Mouse (Mus musculus): ENCODE measurements around the gene Tex9. TPM values are rescaled to one million over a fixed set of nuclear protein-coding genes. Genes with fewer than 3 reads are reported as not detected.

Tex9 gene
- polyA plus RNA-seq, 1 experiment, result 3.0 TPM

GRCm38 (mm10) chr9:72425300-72425850 lies 66.6 kb downstream of the Tex9 start:
- H3K4me1 ChIP-seq (ENCODE audit: control insufficient read depth, insufficient read depth, low read length), result no peaks in the 10 kb centered on the region
- H3K36me3 ChIP-seq (ENCODE audit: control insufficient read depth, insufficient read depth, low read length), result no peaks in the 10 kb centered on the region
- no peaks in the 10 kb centered on the region for H3K27me3 ChIP-seq (replicated peaks; ENCODE audit: control insufficient read depth, insufficient read depth, low read length)
- H3K27ac ChIP-seq (ENCODE audit: insufficient read depth, low read depth, low read length), result no peak overlapping the region
- no peak overlapping the region for H3K4me3 ChIP-seq (ENCODE audit: insufficient read depth, low read depth, low read length)
- TF ChIP-seq POLR2A (IDR thresholded peaks at IDR 0.05; ENCODE audit: low read depth, low read length), result no peak
- TF ChIP-seq CTCF (conservative IDR thresholded peaks at IDR 0.05; ENCODE audit: insufficient read depth, insufficient read length, low read depth, low read length), result no peak
- no peak for DNase-seq
- WGBS, result 77% methylated on average over 11 of the region's 11 CpGs

- Histone ChIP-seq H3K4me3 (ENCODE audit: insufficient read depth, low read depth, low read length) (no peak overlapping the region), H3K27ac (ENCODE audit: insufficient read depth, low read depth, low read length) (no peak overlapping the region), H3K4me1 (ENCODE audit: control insufficient read depth, insufficient read depth, low read length) (no peaks in the 10 kb centered on the region), H3K27me3 (replicated peaks; ENCODE audit: control insufficient read depth, insufficient read depth, low read length) (no peaks in the 10 kb centered on the region), H3K36me3 (ENCODE audit: control insufficient read depth, insufficient read depth, low read length) (no peaks in the 10 kb centered on the region)
- TF ChIP-seq CTCF (conservative IDR thresholded peaks at IDR 0.05; ENCODE audit: insufficient read depth, insufficient read length, low read depth, low read length) (no peak), POLR2A (IDR thresholded peaks at IDR 0.05; ENCODE audit: low read depth, low read length) (no peak)
- DNase-seq, result no peak
- WGBS, result 91% methylated on average over 2 of the region's 2 CpGs
These were observed 69.3 kb downstream of the Tex9 start for GRCm38 (mm10) chr9:72422753-72423152.

- no peak for DNase-seq
- Histone ChIP-seq H3K27me3 (replicated peaks; ENCODE audit: control insufficient read depth, insufficient read depth, low read length) (no peaks in the 10 kb centered on the region), H3K4me1 (ENCODE audit: control insufficient read depth, insufficient read depth, low read length) (no peaks in the 10 kb centered on the region), H3K4me3 (ENCODE audit: insufficient read depth, low read depth, low read length) (no peak overlapping the region), H3K36me3 (ENCODE audit: control insufficient read depth, insufficient read depth, low read length) (no peaks in the 10 kb centered on the region), H3K27ac (ENCODE audit: insufficient read depth, low read depth, low read length) (no peak overlapping the region)
- no peak for TF ChIP-seq POLR2A (IDR thresholded peaks at IDR 0.05; ENCODE audit: low read depth, low read length)
- no peak for TF ChIP-seq CTCF (conservative IDR thresholded peaks at IDR 0.05; ENCODE audit: insufficient read depth, insufficient read length, low read depth, low read length)
- 58% methylated on average over 11 of the region's 11 CpGs for WGBS
These were observed 69.7 kb downstream of the Tex9 start for GRCm38 (mm10) chr9:72422284-72422683.

- WGBS, result 84% methylated on average over 3 of the region's 3 CpGs
- no peak overlapping the region for H3K4me3 ChIP-seq (ENCODE audit: insufficient read depth, low read depth, low read length)
- no peak for DNase-seq
- H3K27ac ChIP-seq (ENCODE audit: insufficient read depth, low read depth, low read length), result no peak overlapping the region
- no peaks in the 10 kb centered on the region for H3K36me3 ChIP-seq (ENCODE audit: control insufficient read depth, insufficient read depth, low read length)
- no peaks in the 10 kb centered on the region for H3K4me1 ChIP-seq (ENCODE audit: control insufficient read depth, insufficient read depth, low read length)
- TF ChIP-seq CTCF (conservative IDR thresholded peaks at IDR 0.05; ENCODE audit: insufficient read depth, insufficient read length, low read depth, low read length) (no peak), POLR2A (IDR thresholded peaks at IDR 0.05; ENCODE audit: low read depth, low read length) (no peak)
- H3K27me3 ChIP-seq (replicated peaks; ENCODE audit: control insufficient read depth, insufficient read depth, low read length), result no peaks in the 10 kb centered on the region
These were observed 71.5 kb downstream of the Tex9 start for GRCm38 (mm10) chr9:72420490-72420889.

- no peaks in the 10 kb centered on the region for H3K27me3 ChIP-seq (replicated peaks; ENCODE audit: control insufficient read depth, insufficient read depth, low read length)
- WGBS, result 88% methylated on average over 3 of the region's 3 CpGs
- no peaks in the 10 kb centered on the region for H3K36me3 ChIP-seq (ENCODE audit: control insufficient read depth, insufficient read depth, low read length)
- H3K27ac ChIP-seq (ENCODE audit: insufficient read depth, low read depth, low read length), result no peak overlapping the region
- no peaks in the 10 kb centered on the region for H3K4me1 ChIP-seq (ENCODE audit: control insufficient read depth, insufficient read depth, low read length)
- DNase-seq, result no peak
- no peak overlapping the region for H3K4me3 ChIP-seq (ENCODE audit: insufficient read depth, low read depth, low read length)
- TF ChIP-seq CTCF (conservative IDR thresholded peaks at IDR 0.05; ENCODE audit: insufficient read depth, insufficient read length, low read depth, low read length) (no peak), POLR2A (IDR thresholded peaks at IDR 0.05; ENCODE audit: low read depth, low read length) (no peak)
These were observed 73.6 kb downstream of the Tex9 start for GRCm38 (mm10) chr9:72418443-72418842.

GRCm38 (mm10) chr9:72411746-72412145 lies 80.3 kb downstream of the Tex9 start:
- TF ChIP-seq CTCF (conservative IDR thresholded peaks at IDR 0.05; ENCODE audit: insufficient read depth, insufficient read length, low read depth, low read length) (no peak; the same call in 1 of the 2 replicates), POLR2A (IDR thresholded peaks at IDR 0.05; ENCODE audit: low read depth, low read length) (no peak)
- DNase-seq, result no peak
- Histone ChIP-seq H3K36me3 (ENCODE audit: control insufficient read depth, insufficient read depth, low read length) (no peaks in the 10 kb centered on the region), H3K4me3 (ENCODE audit: insufficient read depth, low read depth, low read length) (no peak overlapping the region), H3K4me1 (ENCODE audit: control insufficient read depth, insufficient read depth, low read length) (no peaks in the 10 kb centered on the region), H3K27me3 (replicated peaks; ENCODE audit: control insufficient read depth, insufficient read depth, low read length) (no peaks in the 10 kb centered on the region), H3K27ac (ENCODE audit: insufficient read depth, low read depth, low read length) (no peak overlapping the region)
- 93% methylated on average over 2 of the region's 2 CpGs for WGBS

DNA sequence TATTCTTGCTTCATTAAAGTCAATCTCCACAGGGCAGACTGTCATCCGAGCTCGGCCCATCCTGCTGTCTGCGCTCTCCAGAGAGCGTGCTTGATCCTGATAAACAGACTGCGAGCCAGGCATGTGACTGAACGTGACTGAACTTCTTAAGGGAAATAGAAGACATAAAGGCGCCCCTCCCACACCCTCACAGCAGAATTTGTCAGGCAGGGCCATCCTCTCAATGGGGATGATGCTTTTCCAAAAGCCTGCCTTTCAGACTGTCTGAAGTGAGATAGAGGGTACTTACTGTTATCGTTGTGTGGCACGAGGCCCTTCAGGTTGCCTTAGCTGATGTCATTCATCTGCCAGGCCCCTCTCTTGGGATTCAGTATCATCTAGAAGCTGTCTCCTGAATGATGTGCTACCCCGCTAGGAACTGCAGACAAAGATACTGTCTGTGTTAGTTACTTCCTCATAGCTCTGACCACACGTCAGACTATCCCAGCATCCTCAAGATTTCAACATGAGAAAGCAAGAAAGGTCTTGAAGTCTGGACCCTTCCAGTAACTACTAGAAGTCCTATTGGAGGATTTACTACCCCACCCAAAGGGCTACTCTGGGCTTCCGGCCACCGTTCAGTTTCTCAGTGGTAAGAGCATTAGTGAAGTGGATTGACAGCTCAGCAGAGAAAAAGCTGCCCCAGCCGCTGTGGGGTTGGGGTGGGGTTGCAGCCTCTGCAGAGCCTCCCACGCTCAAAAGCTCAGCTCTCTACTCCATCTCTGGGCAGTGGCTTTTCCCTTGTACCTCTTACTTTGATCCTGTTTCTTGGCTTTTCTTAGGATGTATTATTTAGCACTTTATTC lies 82.4 kb downstream of the Tex9 start:
- no peaks in the 10 kb centered on the region for H3K27me3 ChIP-seq (replicated peaks; ENCODE audit: control insufficient read depth, insufficient read depth, low read length)
- 57% methylated on average over 15 of the region's 15 CpGs for WGBS

More for the DNA sequence above, 82.4 kb downstream of the Tex9 start:
- no peak for DNase-seq
- H3K27ac ChIP-seq (ENCODE audit: insufficient read depth, low read depth, low read length), result no peak overlapping the region
- no peaks in the 10 kb centered on the region for H3K4me1 ChIP-seq (ENCODE audit: control insufficient read depth, insufficient read depth, low read length)
- H3K4me3 ChIP-seq (ENCODE audit: insufficient read depth, low read depth, low read length), result no peak overlapping the region
- no peak for TF ChIP-seq CTCF (conservative IDR thresholded peaks at IDR 0.05; ENCODE audit: insufficient read depth, insufficient read length, low read depth, low read length)
- TF ChIP-seq POLR2A (IDR thresholded peaks at IDR 0.05; ENCODE audit: low read depth, low read length), result no peak
- no peaks in the 10 kb centered on the region for H3K36me3 ChIP-seq (ENCODE audit: control insufficient read depth, insufficient read depth, low read length)

All from kidney, adult 2 months (tissue).